Mouse (Mus musculus) embryonic facial prominence, embryonic 14.5 days (tissue): ENCODE data around the gene Phf20. TPM values are rescaled to one million over a fixed set of nuclear protein-coding genes. Genes with fewer than 3 reads are reported as not detected.
A peak's percentile ranks its signal among the peaks of the same experiment; 100 is the strongest.
"Not testable (repeated sequence)": the region's sequence is repeated elsewhere in the genome, so short reads cannot be mapped to it uniquely, and the experiment has no call there.

Experiments used
- ATAC-seq: fragments of 200-750 bp; cut with Nextera tagmentation; 2 replicates; pipeline ENCODE4 v1.8.0; 2017; ENCODE audit warnings: low read depth, moderate number of reproducible peaks, moderate TSS enrichment
- DNase-seq: peaks from one replicate; pipeline ENCODE4 v3.0.0-alpha.2; 2015; ENCODE audit warnings: low spot score
- H3K27ac ChIP-seq: fragments of 300-500 bp; sonication (generic); replicated peaks from 2 replicates; pipeline ENCODE4 v1.5.1; 2014; ENCODE audit warnings: low read depth, mild to moderate bottlenecking, low read length, moderate library complexity
- H3K27me3 ChIP-seq: fragments of 300-500 bp; sonication (generic); replicated peaks from 2 replicates; pipeline ENCODE4 v1.6.1; 2014; ENCODE audit warnings: low read length; ENCODE audit not compliant: control insufficient read depth, insufficient read depth
- H3K36me3 ChIP-seq: fragments of 300-500 bp; sonication (generic); 2 replicates; pipeline ENCODE4 v1.6.1; 2014; ENCODE audit warnings: low read length, mixed read lengths; ENCODE audit not compliant: control insufficient read depth, insufficient read depth
- H3K4me1 ChIP-seq: fragments of 300-500 bp; sonication (generic); 2 replicates; pipeline ENCODE4 v1.6.1; 2014; ENCODE audit warnings: antibody characterized with exemption, low read length; ENCODE audit not compliant: control insufficient read depth, insufficient read depth
- H3K4me2 ChIP-seq: fragments of 300-500 bp; sonication (generic); 2 replicates; pipeline ENCODE4 v1.6.1; 2014; ENCODE audit warnings: low read depth, mild to moderate bottlenecking, low read length, moderate library complexity, mixed read lengths
- H3K4me3 ChIP-seq: fragments of 300-500 bp; sonication (generic); 2 replicates; pipeline ENCODE4 v1.5.1; 2014; ENCODE audit warnings: low read depth, mild to moderate bottlenecking, low read length
- H3K9ac ChIP-seq: fragments of 300-500 bp; sonication (generic); 2 replicates; pipeline ENCODE4 v1.6.1; 2014; ENCODE audit warnings: low read depth, mild to moderate bottlenecking, low read length, moderate library complexity, mixed read lengths
- H3K9me3 ChIP-seq: fragments of 300-500 bp; sonication (generic); 2 replicates; pipeline ENCODE4 v1.6.1; 2016; ENCODE audit warnings: low read length; ENCODE audit not compliant: control insufficient read depth
- WGBS: fragments of 180-500 bp; shearing (Covaris S2); extraction: QIAGEN DNeasy Blood & Tissue Kit; methylation state at CpG from one replicate; pipeline ENCODE4 v1.1.7; 2014; 5-methylcytosine and 5-hydroxymethylcytosine counted together
- polyA plus RNA-seq: library from polyadenylated mRNA; unstranded; fragments of >200 nt; fragmentation: Nextera tagmentation; extraction: Ambion mirVana; gene quantifications from 2 replicates; pipeline ENCODE4 v1.2.1, GENCODE M21; 2014

Phf20 gene
- polyA plus RNA-seq, 1 experiment from 2014 or later: 69.8 TPM

- no peak for ATAC-seq
- Histone ChIP-seq H3K27ac (no peak overlapping the region), H3K9ac (no peak overlapping the region), H3K27me3 (no peaks in the 10 kb centered on the region), H3K4me2 (no peak overlapping the region), H3K36me3 (peaks cover 35% of the 10 kb centered on the region), H3K4me3 (no peak overlapping the region), H3K4me1 (no peaks in the 10 kb centered on the region), H3K9me3 (no peaks in the 10 kb centered on the region)
- no peak for DNase-seq
These were observed 25.8 kb downstream of the Phf20 start for GRCm38 (mm10) chr2:156222100-156222499.

GRCm38 (mm10) chr2:156224043-156224442 lies 27.8 kb downstream of the Phf20 start:
- no peak overlapping the region for H3K27ac ChIP-seq

GRCm38 (mm10) chr2:156227689-156228088 lies 31.4 kb downstream of the Phf20 start:
- H3K27ac ChIP-seq: no peak overlapping the region
- H3K9me3 ChIP-seq: no peaks in the 10 kb centered on the region
- H3K4me3 ChIP-seq: no peak overlapping the region
- DNase-seq (no peak), ATAC-seq (no peak)
- H3K4me1 ChIP-seq: no peaks in the 10 kb centered on the region
- H3K36me3 ChIP-seq: peaks cover 49% of the 10 kb centered on the region
- whole genome bisulfite sequencing: 83% methylated on average over 1 of the region's 1 CpGs
- no peak overlapping the region for H3K4me2 ChIP-seq
- H3K9ac ChIP-seq: no peak overlapping the region
- no peaks in the 10 kb centered on the region for H3K27me3 ChIP-seq

More at GRCm38 (mm10) chr2:156224043-156224442, 27.8 kb downstream of the Phf20 start:
- H3K9me3 ChIP-seq: no peaks in the 10 kb centered on the region
- no peaks in the 10 kb centered on the region for H3K27me3 ChIP-seq
- peaks cover 39% of the 10 kb centered on the region for H3K36me3 ChIP-seq
- ATAC-seq (no peak), DNase-seq (no peak)
- H3K4me1 ChIP-seq: no peaks in the 10 kb centered on the region
- 94% methylated on average over 5 of the region's 5 CpGs for WGBS
- no peak overlapping the region for H3K9ac ChIP-seq
- H3K4me2 ChIP-seq: no peak overlapping the region
- H3K4me3 ChIP-seq: no peak overlapping the region

- Histone ChIP-seq H3K4me3 (no peak overlapping the region), H3K4me1 (peaks cover 6% of the 10 kb centered on the region; the same call in 1 of the 2 replicates), H3K36me3 (peaks cover 42% of the 10 kb centered on the region), H3K9ac (no peak overlapping the region), H3K9me3 (no peaks in the 10 kb centered on the region), H3K4me2 (no peak overlapping the region), H3K27me3 (no peaks in the 10 kb centered on the region), H3K27ac (no peak overlapping the region)
- ATAC-seq (no peak), DNase-seq (no peak)
- 89% methylated on average over 1 of the region's 1 CpGs for WGBS
These were observed 32.9 kb downstream of the Phf20 start for GRCm38 (mm10) chr2:156229171-156229570.

GRCm38 (mm10) chr2:156231340-156231739 lies 35.1 kb downstream of the Phf20 start:
- ATAC-seq (no peak), DNase-seq (no peak)
- peaks cover 6% of the 10 kb centered on the region; the same call in 1 of the 2 replicates for H3K4me1 ChIP-seq
- no peaks in the 10 kb centered on the region for H3K9me3 ChIP-seq
- no peak overlapping the region for H3K4me2 ChIP-seq
- H3K4me3 ChIP-seq: no peak overlapping the region
- H3K27me3 ChIP-seq: no peaks in the 10 kb centered on the region
- H3K27ac ChIP-seq: no peak overlapping the region
- H3K9ac ChIP-seq: no peak overlapping the region
- peaks cover 42% of the 10 kb centered on the region for H3K36me3 ChIP-seq

GRCm38 (mm10) chr2:156233275-156233948 lies 37.1 kb downstream of the Phf20 start:
- H3K27ac ChIP-seq: no peak overlapping the region; the same call in 1 of the 2 replicates
- H3K36me3 ChIP-seq: peaks cover 47% of the 10 kb centered on the region
- 24% methylated on average over 3 of the region's 3 CpGs for WGBS
- no peaks in the 10 kb centered on the region for H3K27me3 ChIP-seq
- no peaks in the 10 kb centered on the region for H3K9me3 ChIP-seq
- H3K4me1 ChIP-seq: peaks cover 6% of the 10 kb centered on the region; the same call in 1 of the 2 replicates
- ATAC-seq (0 out of 2 replicates have a peak, but pooled peaks have one; percentile 30), DNase-seq (peak; percentile 62)
- H3K4me2 ChIP-seq: no peak overlapping the region
- no peak overlapping the region for H3K9ac ChIP-seq
- no peak overlapping the region for H3K4me3 ChIP-seq

GRCm38 (mm10) chr2:156234016-156234415 lies 37.8 kb downstream of the Phf20 start:
- not testable (repeated sequence) for H3K4me2 ChIP-seq, H3K9me3 ChIP-seq, H3K9ac ChIP-seq, H3K4me3 ChIP-seq, H3K4me1 ChIP-seq, H3K27me3 ChIP-seq, DNase-seq, ATAC-seq, H3K27ac ChIP-seq
- peaks cover 48% of the 10 kb centered on the region for H3K36me3 ChIP-seq
- WGBS: 35% methylated on average over 2 of the region's 2 CpGs

GRCm38 (mm10) chr2:156235847-156236246 lies 39.6 kb downstream of the Phf20 start:
- Histone ChIP-seq H3K9ac (no peak overlapping the region), H3K27me3 (no peaks in the 10 kb centered on the region), H3K4me1 (peaks cover 6% of the 10 kb centered on the region; the same call in 1 of the 2 replicates), H3K4me2 (no peak overlapping the region), H3K4me3 (no peak overlapping the region), H3K27ac (no peak overlapping the region), H3K36me3 (peaks cover 55% of the 10 kb centered on the region), H3K9me3 (no peaks in the 10 kb centered on the region)
- no peak for DNase-seq
- WGBS: 95% methylated on average over 4 of the region's 4 CpGs
- ATAC-seq: no peak

GRCm38 (mm10) chr2:156241662-156242061 lies 45.4 kb downstream of the Phf20 start:
- Histone ChIP-seq H3K36me3 (peaks cover 36% of the 10 kb centered on the region), H3K27me3 (no peaks in the 10 kb centered on the region), H3K9me3 (no peaks in the 10 kb centered on the region), H3K27ac (no peak overlapping the region), H3K4me1 (no peaks in the 10 kb centered on the region; the same call in 1 of the 2 replicates), H3K4me2 (no peak overlapping the region), H3K4me3 (no peak overlapping the region), H3K9ac (no peak overlapping the region)
- ATAC-seq (no peak), DNase-seq (no peak)
- 94% methylated on average over 2 of the region's 2 CpGs for WGBS
